Mouse (Mus musculus) intestine, embryonic 16.5 days (tissue): ENCODE results near the gene Zyx. TPM values are rescaled to one million over a fixed set of nuclear protein-coding genes. Genes with fewer than 3 reads are reported as not detected.

Experiments
- ATAC-seq: fragments of 200-750 bp; cut with Nextera tagmentation; 2 replicates; pipeline ENCODE4 v1.8.0; 2017; ENCODE audit warnings: moderate TSS enrichment, moderate library complexity
- H3K27ac ChIP-seq: fragments of 300-500 bp; sonication (generic); 2 replicates; pipeline ENCODE4 v1.5.1; 2014; ENCODE audit warnings: mild to moderate bottlenecking, low read length
- H3K27me3 ChIP-seq: fragments of 300-500 bp; sonication (generic); replicated peaks from 2 replicates; pipeline ENCODE4 v1.6.1; 2014; ENCODE audit warnings: low read length, control low read depth, mixed read lengths; ENCODE audit not compliant: control insufficient read depth, insufficient read depth
- H3K36me3 ChIP-seq: fragments of 300-500 bp; sonication (generic); 2 replicates; pipeline ENCODE4 v1.6.1; 2014; ENCODE audit warnings: low read length, control low read depth; ENCODE audit not compliant: control insufficient read depth, insufficient read depth
- H3K4me1 ChIP-seq: fragments of 300-500 bp; sonication (generic); 2 replicates; pipeline ENCODE4 v1.6.1; 2014; ENCODE audit warnings: low read length, control low read depth, mixed read lengths; ENCODE audit not compliant: control insufficient read depth, insufficient read depth
- H3K4me2 ChIP-seq: fragments of 300-500 bp; sonication (generic); 2 replicates; pipeline ENCODE4 v1.6.1; 2014; ENCODE audit warnings: low read depth, low read length, control low read depth
- H3K4me3 ChIP-seq: fragments of 300-500 bp; sonication (generic); 2 replicates; pipeline ENCODE4 v1.5.1; 2014; ENCODE audit warnings: mild to moderate bottlenecking, low read length
- H3K9ac ChIP-seq: fragments of 300-500 bp; sonication (generic); 2 replicates; pipeline ENCODE4 v1.6.1; 2014; ENCODE audit warnings: low read depth, low read length
- H3K9me3 ChIP-seq: fragments of 300-500 bp; sonication (generic); 2 replicates; pipeline ENCODE4 v1.6.1; 2016; ENCODE audit warnings: low read length, control low read depth; ENCODE audit not compliant: control insufficient read depth
- WGBS: fragments of 180-500 bp; shearing (Covaris S2); extraction: QIAGEN DNeasy Blood & Tissue Kit; methylation state at CpG from one replicate; pipeline ENCODE4 v1.1.7; 2014; 5-methylcytosine and 5-hydroxymethylcytosine counted together
- polyA plus RNA-seq: library from polyadenylated mRNA; unstranded; fragments of >200 nt; fragmentation: Nextera tagmentation; extraction: Ambion mirVana; gene quantifications from 2 replicates; pipeline ENCODE4 v1.2.1, GENCODE M21; 2015

Gene Zyx
- polyA plus RNA-seq, 1 experiment from 2014 or later: 86.5 TPM

- Histone ChIP-seq H3K4me2 (no peak overlapping the region), H3K4me1 (peaks cover 1% of the 10 kb centered on the region; the same call in 1 of the 2 replicates), H3K9me3 (no peaks in the 10 kb centered on the region), H3K9ac (no peak overlapping the region), H3K4me3 (no peak overlapping the region), H3K27me3 (no peaks in the 10 kb centered on the region), H3K27ac (no peak overlapping the region), H3K36me3 (peaks cover 4% of the 10 kb centered on the region; the same call in 1 of the 2 replicates)
- WGBS: 68% methylated on average over 1 of the region's 1 CpGs
- ATAC-seq: no peak
Measured at GRCm38 (mm10) chr6:42362074-42362473, 12.6 kb downstream of the Zyx start.

DNA sequence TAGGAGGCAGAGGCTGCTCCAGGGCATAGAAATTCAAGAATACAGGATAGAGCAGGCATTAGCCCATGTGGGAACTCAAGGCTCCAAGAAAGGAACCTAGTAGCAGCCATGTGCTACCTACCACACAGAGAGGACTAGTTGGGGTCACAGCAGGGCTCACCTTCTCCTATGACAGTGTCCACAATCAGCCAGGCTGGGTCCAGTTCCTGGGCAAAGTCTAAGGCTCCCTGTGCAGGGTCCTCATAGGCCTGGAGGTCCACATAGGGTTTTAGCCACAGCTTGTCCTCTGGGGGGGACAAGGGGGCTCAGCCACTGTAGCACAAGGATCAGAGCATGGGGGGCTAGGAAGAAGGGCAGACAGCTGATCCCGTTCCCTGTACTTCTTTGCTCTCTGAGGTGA is 13.1 kb downstream of the Zyx start:
- H3K9me3 ChIP-seq: no peaks in the 10 kb centered on the region
- no peaks in the 10 kb centered on the region for H3K27me3 ChIP-seq
- no peak for ATAC-seq
- H3K27ac ChIP-seq: no peak overlapping the region
- H3K9ac ChIP-seq: no peak overlapping the region
- H3K4me1 ChIP-seq: no peaks in the 10 kb centered on the region; the same call in 1 of the 2 replicates
- no peak overlapping the region for H3K4me2 ChIP-seq
- no peak overlapping the region for H3K4me3 ChIP-seq
- peaks cover 4% of the 10 kb centered on the region; the same call in 1 of the 2 replicates for H3K36me3 ChIP-seq
- WGBS: 81% methylated on average over 1 of the region's 1 CpGs

DNA sequence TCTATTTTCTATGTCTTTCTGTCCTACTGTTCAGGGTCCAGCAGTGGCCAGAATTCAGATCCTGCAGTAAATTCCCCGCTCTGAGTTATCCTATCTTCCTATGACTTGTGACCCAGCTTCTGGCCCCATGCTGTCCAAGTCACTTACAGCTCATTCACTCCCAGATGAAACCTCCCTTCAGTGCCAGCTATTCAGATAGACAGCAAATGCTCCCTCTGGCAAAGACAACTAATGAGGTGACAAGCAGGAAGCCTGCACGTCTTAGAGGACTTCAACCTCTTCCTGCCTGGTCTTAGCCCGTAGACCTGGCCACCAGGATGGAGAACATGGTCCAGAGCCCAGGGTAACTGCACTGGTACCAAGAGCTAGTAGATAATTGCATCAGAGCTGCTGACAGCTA is 13.5 kb downstream of the Zyx start:
- no peak for ATAC-seq
- no peak overlapping the region for H3K4me2 ChIP-seq
- no peaks in the 10 kb centered on the region for H3K27me3 ChIP-seq
- WGBS: 69% methylated on average over 3 of the region's 3 CpGs
- H3K9ac ChIP-seq: no peak overlapping the region
- no peak overlapping the region for H3K4me3 ChIP-seq
- no peaks in the 10 kb centered on the region for H3K9me3 ChIP-seq
- no peak overlapping the region for H3K27ac ChIP-seq
- H3K36me3 ChIP-seq: peaks cover 2% of the 10 kb centered on the region; the same call in 1 of the 2 replicates
- no peaks in the 10 kb centered on the region for H3K4me1 ChIP-seq

DNA sequence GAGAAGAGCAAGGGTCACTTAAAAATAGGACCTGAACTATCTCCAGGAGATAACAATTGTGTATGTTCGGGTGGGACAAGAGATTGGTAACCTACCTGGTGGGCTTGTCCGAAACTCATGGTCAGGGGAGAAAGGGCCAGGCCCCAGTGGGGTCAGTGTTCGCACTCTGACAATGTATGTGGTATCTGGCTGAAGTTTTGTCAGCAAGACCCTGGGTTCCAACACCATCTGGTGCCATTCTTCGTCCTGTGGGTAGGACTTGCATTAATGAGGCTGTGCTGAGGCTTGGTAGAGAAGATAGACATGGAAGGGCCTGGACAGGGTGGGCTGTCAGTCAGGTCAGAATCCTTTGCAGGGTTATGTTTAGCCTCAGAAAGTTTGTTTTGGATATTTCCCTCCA is 14.6 kb downstream of the Zyx start:
- Histone ChIP-seq H3K4me3 (no peak overlapping the region), H3K4me2 (no peak overlapping the region), H3K9me3 (no peaks in the 10 kb centered on the region), H3K27me3 (no peaks in the 10 kb centered on the region), H3K27ac (no peak overlapping the region), H3K36me3 (no peaks in the 10 kb centered on the region), H3K9ac (no peak overlapping the region), H3K4me1 (no peaks in the 10 kb centered on the region)
- WGBS: 96% methylated on average over 4 of the region's 4 CpGs
- no peak for ATAC-seq

DNA sequence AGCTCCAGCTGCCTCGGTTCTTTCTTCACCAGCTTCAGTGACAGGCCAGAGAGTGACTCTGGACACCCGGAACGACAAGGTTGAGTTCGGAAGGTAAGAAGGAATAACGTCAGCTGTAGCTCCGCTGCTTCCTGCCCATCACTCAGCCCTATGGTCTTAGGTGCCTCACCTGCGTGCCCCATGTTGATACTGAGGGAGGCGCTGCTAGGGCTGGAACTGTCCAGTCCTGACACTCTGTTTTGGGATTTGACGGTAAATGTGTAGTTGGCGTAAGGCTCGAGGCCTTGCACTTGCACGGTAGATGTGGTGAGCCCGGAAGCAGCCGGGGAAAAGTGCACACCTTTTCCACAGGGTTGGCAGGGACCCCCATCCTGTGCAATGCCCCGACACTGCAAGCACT is 15.2 kb downstream of the Zyx start:
- Histone ChIP-seq H3K27me3 (no peaks in the 10 kb centered on the region), H3K9ac (no peak overlapping the region), H3K4me2 (no peak overlapping the region), H3K4me1 (no peaks in the 10 kb centered on the region), H3K36me3 (no peaks in the 10 kb centered on the region), H3K9me3 (no peaks in the 10 kb centered on the region), H3K4me3 (no peak overlapping the region), H3K27ac (no peak overlapping the region)
- no peak for ATAC-seq
- WGBS: 92% methylated on average over 15 of the region's 15 CpGs

GRCm38 (mm10) chr6:42365215-42365614 is 15.8 kb downstream of the Zyx start:
- H3K27me3 ChIP-seq: no peaks in the 10 kb centered on the region
- no peak for ATAC-seq
- H3K4me3 ChIP-seq: no peak overlapping the region
- no peaks in the 10 kb centered on the region for H3K4me1 ChIP-seq
- no peak overlapping the region for H3K4me2 ChIP-seq
- 91% methylated on average over 6 of the region's 6 CpGs for WGBS
- no peak overlapping the region for H3K27ac ChIP-seq
- H3K9ac ChIP-seq: no peak overlapping the region
- no peaks in the 10 kb centered on the region for H3K36me3 ChIP-seq
- no peaks in the 10 kb centered on the region for H3K9me3 ChIP-seq

- H3K9ac ChIP-seq: no peak overlapping the region
- WGBS: 31% methylated on average over 3 of the region's 3 CpGs
- no peaks in the 10 kb centered on the region for H3K9me3 ChIP-seq
- ATAC-seq: no peak
- peaks cover 20% of the 10 kb centered on the region for H3K4me1 ChIP-seq
- no peak overlapping the region for H3K4me2 ChIP-seq
- H3K27me3 ChIP-seq: no peaks in the 10 kb centered on the region
- H3K36me3 ChIP-seq: no peaks in the 10 kb centered on the region
- no peak overlapping the region for H3K4me3 ChIP-seq
- no peak overlapping the region for H3K27ac ChIP-seq
Measured at GRCm38 (mm10) chr6:42369870-42370269, 20.4 kb downstream of the Zyx start.

DNA sequence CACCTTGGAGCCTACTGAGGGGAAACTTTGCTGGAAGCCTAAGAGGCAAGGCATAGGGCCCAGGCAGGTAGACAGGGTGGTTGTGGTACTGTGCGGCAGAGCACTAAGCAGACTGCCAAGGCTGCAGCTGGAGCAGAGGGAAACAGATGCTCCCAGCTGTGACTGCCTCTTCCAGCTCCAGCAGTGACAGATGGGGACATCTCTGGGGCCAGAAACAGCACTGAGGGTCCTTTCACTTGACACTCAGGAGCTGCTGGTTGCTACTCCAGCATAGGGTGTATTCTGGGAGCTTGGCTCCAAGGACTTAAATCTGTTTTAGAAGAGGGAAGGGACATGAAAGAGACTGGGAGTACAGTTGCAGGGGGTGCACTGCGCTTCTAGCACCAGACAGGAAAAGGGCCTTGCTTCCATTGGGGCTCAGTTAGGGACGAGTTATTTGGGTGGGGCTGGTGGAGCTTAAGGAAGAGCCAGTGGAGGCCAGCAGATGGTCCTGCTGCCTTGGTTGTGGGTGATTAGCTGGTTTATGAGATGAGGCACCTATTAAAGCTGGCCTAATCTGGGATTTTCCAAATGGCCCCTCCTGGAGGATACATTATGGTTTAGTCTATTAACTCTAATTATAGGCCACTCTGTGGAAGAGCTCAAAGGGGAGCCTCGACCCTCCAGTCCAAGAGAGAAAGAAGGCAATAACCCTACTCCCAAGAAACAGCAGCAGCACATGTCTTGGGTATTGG is 21.4 kb downstream of the Zyx start:
- Histone ChIP-seq H3K4me2 (no peak overlapping the region), H3K4me1 (peaks cover 20% of the 10 kb centered on the region), H3K9ac (no peak overlapping the region), H3K27me3 (no peaks in the 10 kb centered on the region), H3K9me3 (no peaks in the 10 kb centered on the region), H3K36me3 (no peaks in the 10 kb centered on the region), H3K27ac (no peak overlapping the region), H3K4me3 (no peak overlapping the region)
- 55% methylated on average over 4 of the region's 4 CpGs for WGBS
- ATAC-seq: no peak

- H3K4me2 ChIP-seq: peak overlapping the region; percentile 77
- peak overlapping the region; percentile 73; the same call in 1 of the 2 replicates for H3K9ac ChIP-seq
- H3K4me3 ChIP-seq: peak overlapping the region; percentile 58
- H3K27me3 ChIP-seq: no peaks in the 10 kb centered on the region
- 0 out of 2 replicates have a peak, but pooled peaks have one; percentile 1 for ATAC-seq
- 30% methylated on average over 3 of the region's 3 CpGs for WGBS
- no peak overlapping the region for H3K27ac ChIP-seq
- no peaks in the 10 kb centered on the region for H3K36me3 ChIP-seq
- H3K9me3 ChIP-seq: no peaks in the 10 kb centered on the region
- H3K4me1 ChIP-seq: peaks cover 20% of the 10 kb centered on the region
Measured at GRCm38 (mm10) chr6:42372001-42372400, 22.6 kb downstream of the Zyx start.

- Histone ChIP-seq H3K4me3 (peak overlapping the region; percentile 58), H3K4me1 (peaks cover 20% of the 10 kb centered on the region), H3K27me3 (no peaks in the 10 kb centered on the region), H3K9me3 (no peaks in the 10 kb centered on the region), H3K36me3 (no peaks in the 10 kb centered on the region), H3K9ac (peak overlapping the region; percentile 73), H3K4me2 (peak overlapping the region; percentile 77), H3K27ac (no peak overlapping the region)
- peak; percentile 12 for ATAC-seq
- 27% methylated on average over 9 of the region's 9 CpGs for WGBS
Measured at GRCm38 (mm10) chr6:42372421-42372815, 23.0 kb downstream of the Zyx start.
